Mouse (Mus musculus): ENCODE measurements at regions not wholly inside any gene's neighbourhood (a gene's known extent, or its start where the extent isn't known, plus 50 kb on each side); places are given as distances from the start of the nearest gene placed in this dataset.

DNA sequence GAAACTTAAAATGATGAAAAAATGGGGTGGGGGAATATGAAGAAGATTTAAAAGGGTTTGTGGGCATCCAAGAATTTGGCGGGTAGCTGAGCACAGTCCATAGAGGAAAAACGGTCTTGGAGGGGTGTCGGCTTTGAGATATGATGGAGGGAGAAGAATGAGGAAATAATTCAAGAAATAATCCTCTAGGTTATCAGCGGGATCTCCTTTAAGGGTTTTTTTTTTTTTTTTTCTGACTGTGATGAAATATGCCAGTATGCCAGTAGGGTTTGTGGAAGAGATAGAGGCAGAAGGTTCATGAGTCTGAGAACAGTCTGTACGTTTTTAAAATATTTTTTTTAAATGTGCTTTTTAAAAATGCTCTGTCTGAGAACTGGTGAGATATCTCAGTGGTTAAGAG, 135.3 kb upstream of the Plxnc1 start:
- no peaks in the 10 kb centered on the region for H3K27me3 ChIP-seq (ENCODE audit: control insufficient read depth, insufficient read depth, low read length)
- no peak overlapping the region for H3K4me3 ChIP-seq (ENCODE audit: low read depth, low read length)
- 86% methylated on average over 5 of the region's 5 CpGs for WGBS
- no peak overlapping the region for H3K27ac ChIP-seq (ENCODE audit: low read depth, low read length)
- H3K4me1 ChIP-seq (replicated peaks; ENCODE audit: control insufficient read depth, insufficient read depth, low read length): no peaks in the 10 kb centered on the region
- H3K4me2 ChIP-seq (ENCODE audit: low read depth, low read length, severe bottlenecking): no peak overlapping the region
- H3K9me3 ChIP-seq (ENCODE audit: control insufficient read depth, low read length): no peaks in the 10 kb centered on the region
- ATAC-seq (replicated peaks; ENCODE audit: low FRiP score) (no peak), DNase-seq (ENCODE audit: low spot score) (no peak)
- no peak overlapping the region for H3K9ac ChIP-seq (ENCODE audit: low read length)
- H3K36me3 ChIP-seq (ENCODE audit: control insufficient read depth, insufficient read depth, low read length): no peaks in the 10 kb centered on the region

DNA sequence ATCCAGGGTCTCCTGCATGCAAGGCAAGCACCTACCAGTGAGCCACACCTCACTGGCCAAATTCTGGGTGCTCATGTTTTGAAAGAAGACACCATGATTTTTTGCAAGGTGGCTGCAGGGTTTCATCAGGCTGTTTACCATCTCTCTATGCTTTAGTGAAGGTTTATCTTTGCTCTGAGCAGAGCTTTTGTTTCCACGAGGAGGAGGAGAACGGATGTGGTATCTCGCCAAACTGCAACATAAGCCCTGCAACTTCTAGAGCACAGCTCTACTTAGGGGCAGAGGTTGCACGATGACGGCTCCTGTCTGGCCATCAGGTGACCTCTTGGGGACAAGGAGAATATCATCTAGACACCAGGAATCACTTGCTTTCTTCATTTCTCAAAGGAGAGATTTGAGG, 131.8 kb upstream of the Plxnc1 start:
- Histone ChIP-seq H3K27ac (ENCODE audit: low read depth, low read length) (no peak overlapping the region), H3K4me1 (replicated peaks; ENCODE audit: control insufficient read depth, insufficient read depth, low read length) (no peaks in the 10 kb centered on the region), H3K9me3 (ENCODE audit: control insufficient read depth, low read length) (no peaks in the 10 kb centered on the region), H3K9ac (ENCODE audit: low read length) (no peak overlapping the region), H3K27me3 (ENCODE audit: control insufficient read depth, insufficient read depth, low read length) (no peaks in the 10 kb centered on the region), H3K36me3 (ENCODE audit: control insufficient read depth, insufficient read depth, low read length) (no peaks in the 10 kb centered on the region), H3K4me2 (ENCODE audit: low read depth, low read length, severe bottlenecking) (no peak overlapping the region), H3K4me3 (ENCODE audit: low read depth, low read length) (no peak overlapping the region)
- DNase-seq (ENCODE audit: low spot score): no peak
- WGBS: 85% methylated on average over 5 of the region's 5 CpGs
- no peak for ATAC-seq (replicated peaks; ENCODE audit: low FRiP score)

DNA sequence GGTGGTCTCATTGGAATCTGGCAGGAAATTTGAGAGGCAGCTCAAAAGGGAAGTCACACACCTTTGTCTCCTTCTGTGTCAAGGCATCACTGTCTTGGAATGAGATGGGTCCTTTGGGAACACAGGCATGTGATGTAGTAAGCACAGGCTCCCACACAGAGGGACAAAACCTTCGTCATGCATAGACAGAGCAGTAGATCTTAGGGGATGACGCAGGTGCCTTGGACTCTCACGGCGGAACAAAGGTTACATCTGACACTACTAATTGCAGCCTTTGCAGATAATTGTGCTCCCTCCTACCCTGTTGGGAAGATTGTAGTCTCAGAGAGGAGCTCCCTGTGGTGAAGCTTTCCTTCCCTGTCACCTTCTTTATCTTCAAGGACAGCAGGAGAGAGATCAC, 131.3 kb upstream of the Plxnc1 start:
- no peaks in the 10 kb centered on the region for H3K27me3 ChIP-seq (ENCODE audit: control insufficient read depth, insufficient read depth, low read length)
- no peaks in the 10 kb centered on the region for H3K9me3 ChIP-seq (ENCODE audit: control insufficient read depth, low read length)
- no peak overlapping the region for H3K9ac ChIP-seq (ENCODE audit: low read length)
- no peaks in the 10 kb centered on the region for H3K4me1 ChIP-seq (replicated peaks; ENCODE audit: control insufficient read depth, insufficient read depth, low read length)
- no peak for DNase-seq (ENCODE audit: low spot score)
- no peak overlapping the region for H3K27ac ChIP-seq (ENCODE audit: low read depth, low read length)
- no peak for ATAC-seq (replicated peaks; ENCODE audit: low FRiP score)
- H3K4me3 ChIP-seq (ENCODE audit: low read depth, low read length): no peak overlapping the region
- H3K36me3 ChIP-seq (ENCODE audit: control insufficient read depth, insufficient read depth, low read length): no peaks in the 10 kb centered on the region
- WGBS: 70% methylated on average over 4 of the region's 4 CpGs
- H3K4me2 ChIP-seq (ENCODE audit: low read depth, low read length, severe bottlenecking): no peak overlapping the region

DNA sequence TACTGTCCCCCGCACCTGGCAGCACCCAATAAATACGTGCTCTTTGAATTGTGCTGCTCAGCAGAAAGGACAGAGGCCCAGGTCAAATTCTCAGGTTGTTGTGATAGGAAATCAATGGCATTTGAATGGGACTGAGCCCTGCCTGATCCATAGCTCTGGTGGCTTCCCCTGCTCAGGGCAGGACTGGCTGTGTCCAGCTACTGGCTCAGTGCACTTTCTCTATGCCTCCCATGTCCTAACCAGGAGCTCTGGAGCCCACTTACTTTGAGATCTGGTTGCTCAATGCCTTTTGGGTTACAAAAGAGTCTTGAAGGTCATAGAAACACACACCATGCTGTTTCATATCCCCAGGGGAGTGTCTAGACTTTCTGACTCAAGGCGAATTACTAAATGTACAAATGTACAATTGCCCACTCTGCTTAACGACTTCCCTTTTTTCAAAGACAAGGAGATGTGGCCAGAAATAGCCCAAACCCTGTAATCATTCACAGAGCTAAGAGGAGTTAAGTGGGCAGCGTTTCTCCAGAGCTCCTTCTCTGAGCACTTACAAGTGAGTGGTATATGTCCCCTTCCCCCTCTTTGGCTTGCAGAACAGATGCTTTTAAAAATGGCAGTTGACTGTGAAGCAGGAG, 130.4 kb upstream of the Plxnc1 start:
- H3K27me3 ChIP-seq (ENCODE audit: control insufficient read depth, insufficient read depth, low read length): no peaks in the 10 kb centered on the region
- H3K4me1 ChIP-seq (replicated peaks; ENCODE audit: control insufficient read depth, insufficient read depth, low read length): no peaks in the 10 kb centered on the region
- H3K4me2 ChIP-seq (ENCODE audit: low read depth, low read length, severe bottlenecking): no peak overlapping the region
- DNase-seq (ENCODE audit: low spot score) (no peak), ATAC-seq (replicated peaks; ENCODE audit: low FRiP score) (no peak)
- H3K27ac ChIP-seq (ENCODE audit: low read depth, low read length): no peak overlapping the region
- no peak overlapping the region for H3K9ac ChIP-seq (ENCODE audit: low read length)
- 65% methylated on average over 5 of the region's 5 CpGs for WGBS
- no peak overlapping the region for H3K4me3 ChIP-seq (ENCODE audit: low read depth, low read length)
- H3K9me3 ChIP-seq (ENCODE audit: control insufficient read depth, low read length): no peaks in the 10 kb centered on the region
- no peaks in the 10 kb centered on the region for H3K36me3 ChIP-seq (ENCODE audit: control insufficient read depth, insufficient read depth, low read length)

DNA sequence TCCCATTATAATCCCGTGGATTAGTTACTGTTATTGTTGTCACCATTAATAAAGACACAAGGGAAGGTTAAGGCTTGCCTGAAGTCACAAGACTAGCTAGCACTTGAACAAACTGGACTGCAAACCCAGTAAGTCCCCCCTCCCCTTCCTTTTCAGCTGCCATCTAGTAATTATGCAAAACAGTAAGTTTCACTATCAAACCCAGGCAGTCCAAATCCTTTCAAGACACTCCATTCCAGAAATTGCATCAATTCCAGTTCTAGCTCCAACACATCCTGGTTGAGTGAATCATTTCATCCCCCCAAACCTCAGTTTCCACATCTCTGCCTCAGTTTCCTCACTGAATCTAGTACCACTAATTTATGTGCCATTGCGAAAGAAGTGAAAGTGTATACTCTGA, 129.7 kb upstream of the Plxnc1 start:
- H3K9me3 ChIP-seq (ENCODE audit: control insufficient read depth, low read length): no peaks in the 10 kb centered on the region
- H3K4me2 ChIP-seq (ENCODE audit: low read depth, low read length, severe bottlenecking): no peak overlapping the region
- no peaks in the 10 kb centered on the region for H3K4me1 ChIP-seq (replicated peaks; ENCODE audit: control insufficient read depth, insufficient read depth, low read length)
- H3K9ac ChIP-seq (ENCODE audit: low read length): no peak overlapping the region
- DNase-seq (ENCODE audit: low spot score) (no peak), ATAC-seq (replicated peaks; ENCODE audit: low FRiP score) (no peak)
- 92% methylated on average over 2 of the region's 2 CpGs for WGBS
- no peak overlapping the region for H3K4me3 ChIP-seq (ENCODE audit: low read depth, low read length)
- no peaks in the 10 kb centered on the region for H3K27me3 ChIP-seq (ENCODE audit: control insufficient read depth, insufficient read depth, low read length)
- no peak overlapping the region for H3K27ac ChIP-seq (ENCODE audit: low read depth, low read length)
- H3K36me3 ChIP-seq (ENCODE audit: control insufficient read depth, insufficient read depth, low read length): no peaks in the 10 kb centered on the region

DNA sequence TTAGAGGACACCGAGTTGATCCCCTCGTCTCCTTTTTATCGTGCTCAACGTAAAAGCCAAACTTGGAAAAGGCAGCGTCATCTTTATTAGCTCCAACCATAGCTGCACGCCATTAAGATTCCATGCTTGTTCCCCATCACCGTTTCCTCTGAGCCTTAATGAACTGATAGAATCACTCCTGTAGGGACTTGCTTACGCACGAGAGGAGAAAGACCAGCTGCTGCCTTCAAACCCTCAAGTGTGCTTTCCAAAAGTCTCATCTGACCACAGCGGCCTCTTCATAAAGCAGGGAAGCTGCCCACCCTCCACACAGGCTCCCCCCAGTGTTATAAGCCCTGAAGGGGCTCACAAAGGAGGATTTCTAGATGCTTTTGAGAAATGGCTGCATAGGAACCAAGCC, 123.3 kb upstream of the Plxnc1 start:
- no peak for DNase-seq (ENCODE audit: low spot score)
- Histone ChIP-seq H3K27me3 (ENCODE audit: control insufficient read depth, insufficient read depth, low read length) (no peaks in the 10 kb centered on the region), H3K9ac (ENCODE audit: low read length) (no peak overlapping the region), H3K4me3 (ENCODE audit: low read depth, low read length) (no peak overlapping the region), H3K36me3 (ENCODE audit: control insufficient read depth, insufficient read depth, low read length) (no peaks in the 10 kb centered on the region), H3K9me3 (ENCODE audit: control insufficient read depth, low read length) (no peaks in the 10 kb centered on the region), H3K4me1 (replicated peaks; ENCODE audit: control insufficient read depth, insufficient read depth, low read length) (no peaks in the 10 kb centered on the region), H3K27ac (ENCODE audit: low read depth, low read length) (no peak overlapping the region), H3K4me2 (ENCODE audit: low read depth, low read length, severe bottlenecking) (no peak overlapping the region)
- WGBS: 90% methylated on average over 10 of the region's 10 CpGs
- no peak for ATAC-seq (replicated peaks; ENCODE audit: low FRiP score)

DNA sequence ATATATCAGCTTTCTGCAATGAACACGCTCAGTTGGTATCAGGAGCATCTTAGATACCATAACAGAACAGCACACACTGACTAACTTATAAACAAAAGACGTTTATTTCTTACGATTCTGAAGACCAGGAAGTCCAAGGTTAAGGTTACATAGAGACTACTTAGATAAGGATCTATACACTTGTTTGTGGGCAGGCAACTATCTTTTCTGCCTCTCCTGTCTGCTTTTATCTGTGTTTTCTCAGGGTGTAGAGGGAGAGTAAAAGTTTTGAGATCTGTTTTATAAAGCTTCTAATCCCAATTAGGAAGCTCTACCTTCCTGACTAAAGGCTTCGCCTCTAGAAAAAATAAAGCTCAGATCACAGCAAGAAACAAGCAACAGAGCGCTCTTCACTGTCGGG, 122.1 kb upstream of the Plxnc1 start:
- Histone ChIP-seq H3K27ac (ENCODE audit: low read depth, low read length) (no peak overlapping the region), H3K4me1 (replicated peaks; ENCODE audit: control insufficient read depth, insufficient read depth, low read length) (no peaks in the 10 kb centered on the region), H3K27me3 (ENCODE audit: control insufficient read depth, insufficient read depth, low read length) (no peaks in the 10 kb centered on the region), H3K9ac (ENCODE audit: low read length) (no peak overlapping the region), H3K36me3 (ENCODE audit: control insufficient read depth, insufficient read depth, low read length) (no peaks in the 10 kb centered on the region), H3K4me3 (ENCODE audit: low read depth, low read length) (no peak overlapping the region), H3K4me2 (ENCODE audit: low read depth, low read length, severe bottlenecking) (no peak overlapping the region), H3K9me3 (ENCODE audit: control insufficient read depth, low read length) (no peaks in the 10 kb centered on the region)
- ATAC-seq (replicated peaks; ENCODE audit: low FRiP score) (no peak), DNase-seq (ENCODE audit: low spot score) (no peak)
- WGBS: 88% methylated on average over 6 of the region's 6 CpGs

DNA sequence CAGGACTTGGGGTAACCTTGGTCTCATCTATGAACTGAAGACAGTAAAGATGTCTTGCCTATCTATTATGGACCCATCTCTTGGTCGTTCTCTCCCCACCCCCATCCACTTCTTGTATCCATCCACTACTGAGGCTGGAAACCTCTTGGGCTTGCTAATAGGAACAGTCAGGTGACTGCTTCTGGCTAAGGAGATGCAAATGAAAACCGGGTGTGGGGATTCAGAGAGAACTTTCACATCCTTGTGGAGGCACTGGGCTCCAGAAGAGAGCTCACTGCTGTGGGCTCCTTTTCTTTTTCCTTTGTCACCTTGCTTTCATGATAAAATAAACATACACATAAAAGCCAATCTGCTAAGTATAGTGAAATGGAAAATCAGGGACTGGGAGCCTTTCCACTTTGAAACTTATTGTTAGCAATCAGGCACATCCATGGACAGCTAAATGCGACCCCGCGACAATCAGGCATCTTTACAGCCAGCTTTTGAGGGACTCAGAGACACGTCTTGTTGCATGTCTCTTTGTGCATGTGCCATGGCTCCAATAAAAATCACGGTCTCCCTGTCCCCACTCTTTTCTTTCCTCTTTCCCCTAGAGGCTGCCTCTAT, 115.0 kb upstream of the Plxnc1 start:
- Histone ChIP-seq H3K4me2 (ENCODE audit: low read depth, low read length, severe bottlenecking) (no peak overlapping the region), H3K36me3 (ENCODE audit: control insufficient read depth, insufficient read depth, low read length) (no peaks in the 10 kb centered on the region), H3K4me1 (replicated peaks; ENCODE audit: control insufficient read depth, insufficient read depth, low read length) (0 out of 2 replicates have a peak, but pooled peaks cover 4% of the 10 kb centered on the region), H3K27ac (ENCODE audit: low read depth, low read length) (no peak overlapping the region), H3K4me3 (ENCODE audit: low read depth, low read length) (no peak overlapping the region), H3K27me3 (ENCODE audit: control insufficient read depth, insufficient read depth, low read length) (no peaks in the 10 kb centered on the region), H3K9ac (ENCODE audit: low read length) (no peak overlapping the region), H3K9me3 (ENCODE audit: control insufficient read depth, low read length) (no peaks in the 10 kb centered on the region)
- DNase-seq (ENCODE audit: low spot score) (no peak), ATAC-seq (replicated peaks; ENCODE audit: low FRiP score) (no peak)
- WGBS: 75% methylated on average over 7 of the region's 7 CpGs

DNA sequence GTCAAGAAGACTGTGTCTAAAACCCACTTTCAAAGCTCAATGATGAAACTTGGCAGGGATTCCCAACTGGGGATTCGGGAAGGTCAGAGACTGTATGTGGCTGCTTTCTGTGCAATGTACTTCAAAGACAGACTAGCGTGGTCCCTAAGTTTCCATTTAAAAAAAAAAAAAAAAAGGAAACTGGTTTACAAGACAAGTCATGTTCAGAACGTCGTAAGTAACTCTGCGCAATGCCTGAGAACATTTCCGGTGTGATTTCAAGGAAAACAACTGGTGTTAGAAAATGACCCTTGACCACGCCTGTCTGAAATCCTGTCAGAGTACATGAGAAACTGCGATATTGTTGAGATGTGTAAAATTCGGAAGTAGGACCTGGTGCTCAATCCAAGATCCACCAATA, 114.4 kb upstream of the Plxnc1 start:
- Histone ChIP-seq H3K27ac (ENCODE audit: low read depth, low read length) (no peak overlapping the region), H3K4me1 (replicated peaks; ENCODE audit: control insufficient read depth, insufficient read depth, low read length) (0 out of 2 replicates have a peak, but pooled peaks cover 4% of the 10 kb centered on the region), H3K9ac (ENCODE audit: low read length) (no peak overlapping the region), H3K4me3 (ENCODE audit: low read depth, low read length) (no peak overlapping the region), H3K4me2 (ENCODE audit: low read depth, low read length, severe bottlenecking) (no peak overlapping the region), H3K36me3 (ENCODE audit: control insufficient read depth, insufficient read depth, low read length) (no peaks in the 10 kb centered on the region), H3K9me3 (ENCODE audit: control insufficient read depth, low read length) (no peaks in the 10 kb centered on the region), H3K27me3 (ENCODE audit: control insufficient read depth, insufficient read depth, low read length) (no peaks in the 10 kb centered on the region)
- no peak for DNase-seq (ENCODE audit: low spot score)
- 88% methylated on average over 9 of the region's 9 CpGs for WGBS
- no peak for ATAC-seq (replicated peaks; ENCODE audit: low FRiP score)
